Mouse (Mus musculus): ENCODE data around the gene Cdkn2c. TPM values are rescaled to one million over a fixed set of nuclear protein-coding genes. Genes with fewer than 3 reads are reported as not detected.

The Cdkn2c gene
- polyA plus RNA-seq, 1 experiment = 13.1 TPM

DNA sequence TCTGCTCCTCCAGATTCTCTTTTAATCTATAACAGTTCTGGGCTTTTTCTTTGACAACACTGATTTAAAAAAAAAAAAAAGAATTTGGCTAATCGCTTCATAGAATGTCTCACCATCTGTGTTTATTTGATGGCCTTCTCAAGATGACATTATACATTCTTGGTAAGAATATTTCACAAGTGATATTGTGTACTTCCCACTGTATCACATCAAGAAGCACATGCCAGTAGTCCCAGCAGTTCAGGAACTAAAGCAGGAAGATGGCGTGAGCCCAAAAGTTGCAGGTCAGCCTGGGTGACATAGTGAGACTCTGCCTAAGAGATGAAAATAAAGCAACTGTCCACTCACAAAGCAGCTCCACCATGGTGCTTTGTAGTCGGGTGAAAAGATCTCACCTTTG lies 25.5 kb downstream of the Cdkn2c start:
- TF ChIP-seq POLR2A (IDR thresholded peaks at IDR 0.05; ENCODE audit: borderline replicate concordance, extremely low read depth, low read depth, low read length) (no peak), CTCF (IDR thresholded peaks at IDR 0.05; ENCODE audit: insufficient read depth, low read length) (no peak)
- WGBS = 64% methylated on average over 3 of the region's 3 CpGs
- Histone ChIP-seq H3K4me1 (ENCODE audit: control insufficient read depth, insufficient read depth, low read length) (no peaks in the 10 kb centered on the region), H3K4me3 (replicated peaks; ENCODE audit: extremely low read depth, low read depth, low read length) (no peak overlapping the region)
- no peak for DNase-seq

- Histone ChIP-seq H3K4me1 (ENCODE audit: control insufficient read depth, insufficient read depth, low read length) (no peaks in the 10 kb centered on the region), H3K4me3 (replicated peaks; ENCODE audit: extremely low read depth, low read depth, low read length) (no peak overlapping the region)
- DNase-seq = no peak
- 74% methylated on average over 7 of the region's 7 CpGs for WGBS
- TF ChIP-seq POLR2A (IDR thresholded peaks at IDR 0.05; ENCODE audit: borderline replicate concordance, extremely low read depth, low read depth, low read length) (no peak), CTCF (IDR thresholded peaks at IDR 0.05; ENCODE audit: insufficient read depth, low read length) (no peak)
Measured at GRCm38 (mm10) chr4:109640141-109640540, 26.8 kb downstream of the Cdkn2c start.

GRCm38 (mm10) chr4:109639356-109639755 lies 27.6 kb downstream of the Cdkn2c start:
- 82% methylated on average over 9 of the region's 9 CpGs for WGBS
- Histone ChIP-seq H3K4me1 (ENCODE audit: control insufficient read depth, insufficient read depth, low read length) (no peaks in the 10 kb centered on the region), H3K4me3 (replicated peaks; ENCODE audit: extremely low read depth, low read depth, low read length) (no peak overlapping the region)
- no peak for DNase-seq
- TF ChIP-seq POLR2A (IDR thresholded peaks at IDR 0.05; ENCODE audit: borderline replicate concordance, extremely low read depth, low read depth, low read length) = no peak

DNA sequence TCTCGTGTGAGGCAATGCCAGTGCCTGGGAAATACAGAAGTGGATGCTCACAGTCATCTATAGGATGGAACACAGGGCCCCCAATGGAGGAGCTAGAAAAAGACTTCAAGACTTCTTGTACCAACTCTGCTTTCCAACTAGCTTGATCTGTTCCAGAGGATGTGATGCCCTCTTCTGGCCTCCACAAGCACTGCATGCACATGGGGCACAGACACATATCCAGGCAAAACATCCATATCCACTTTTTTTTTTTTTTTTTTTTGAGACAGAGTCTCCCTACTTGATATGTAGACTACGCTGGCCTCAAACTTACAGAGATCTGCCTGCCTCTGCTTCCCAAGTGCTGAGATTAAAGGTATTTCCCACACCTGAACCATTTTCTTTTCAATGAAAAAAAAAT lies 32.0 kb downstream of the Cdkn2c start:
- WGBS = 100% methylated on average over 2 of the region's 2 CpGs
- TF ChIP-seq POLR2A (IDR thresholded peaks at IDR 0.05; ENCODE audit: borderline replicate concordance, extremely low read depth, low read depth, low read length) (no peak), CTCF (IDR thresholded peaks at IDR 0.05; ENCODE audit: insufficient read depth, low read length) (0 out of 2 replicates have a peak, but pooled peaks have one; percentile 19)
- Histone ChIP-seq H3K4me3 (replicated peaks; ENCODE audit: extremely low read depth, low read depth, low read length) (no peak overlapping the region), H3K4me1 (ENCODE audit: control insufficient read depth, insufficient read depth, low read length) (no peaks in the 10 kb centered on the region)
- no peak for DNase-seq

- Histone ChIP-seq H3K4me3 (replicated peaks; ENCODE audit: extremely low read depth, low read depth, low read length) (no peak overlapping the region), H3K4me1 (ENCODE audit: control insufficient read depth, insufficient read depth, low read length) (no peaks in the 10 kb centered on the region)
- WGBS = 75% methylated on average over 4 of the region's 4 CpGs
- TF ChIP-seq POLR2A (IDR thresholded peaks at IDR 0.05; ENCODE audit: borderline replicate concordance, extremely low read depth, low read depth, low read length) = no peak
- TF ChIP-seq CTCF (IDR thresholded peaks at IDR 0.05; ENCODE audit: insufficient read depth, low read length) = no peak
- no peak for DNase-seq
Measured at GRCm38 (mm10) chr4:109631029-109631428, 36.0 kb downstream of the Cdkn2c start.

DNA sequence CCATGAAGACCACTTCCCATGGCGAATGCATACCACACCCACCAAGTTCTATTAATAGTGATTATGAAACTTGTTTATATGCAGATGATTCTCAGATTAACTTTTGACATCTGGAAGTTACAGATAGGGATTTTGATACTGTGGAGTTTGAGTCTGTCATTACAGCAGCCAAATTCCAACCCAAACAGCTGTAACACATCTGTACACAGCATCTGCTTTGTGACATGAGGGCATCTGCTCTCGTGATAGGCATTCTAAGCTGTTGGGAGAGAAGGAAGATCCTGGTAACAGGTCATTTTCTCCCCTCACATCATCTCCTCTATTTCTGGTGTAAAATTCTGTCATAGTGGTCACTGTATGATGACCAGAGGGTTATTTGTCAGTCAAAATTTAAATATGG lies 36.8 kb downstream of the Cdkn2c start:
- no peak overlapping the region for H3K4me3 ChIP-seq (replicated peaks; ENCODE audit: extremely low read depth, low read depth, low read length)
- no peaks in the 10 kb centered on the region for H3K4me1 ChIP-seq (ENCODE audit: control insufficient read depth, insufficient read depth, low read length)
- TF ChIP-seq POLR2A (IDR thresholded peaks at IDR 0.05; ENCODE audit: borderline replicate concordance, extremely low read depth, low read depth, low read length) (no peak), CTCF (IDR thresholded peaks at IDR 0.05; ENCODE audit: insufficient read depth, low read length) (no peak)
- DNase-seq = no peak
- 31% methylated on average over 2 of the region's 2 CpGs for WGBS

- H3K4me3 ChIP-seq (replicated peaks; ENCODE audit: extremely low read depth, low read depth, low read length) = no peak overlapping the region
- no peaks in the 10 kb centered on the region for H3K4me1 ChIP-seq (ENCODE audit: control insufficient read depth, insufficient read depth, low read length)
- TF ChIP-seq CTCF (IDR thresholded peaks at IDR 0.05; ENCODE audit: insufficient read depth, low read length) (no peak), POLR2A (IDR thresholded peaks at IDR 0.05; ENCODE audit: borderline replicate concordance, extremely low read depth, low read depth, low read length) (no peak)
- WGBS = 48% methylated on average over 4 of the region's 4 CpGs
- no peak for DNase-seq
Measured at GRCm38 (mm10) chr4:109612596-109612995, 54.4 kb downstream of the Cdkn2c start.

Other genes with a start within 250 kb of the Cdkn2c start
- 39.6 and 44.5 TPM in 2 replicates for gene Rnf11, start 182.5 kb downstream of the Cdkn2c start, polyA plus RNA-seq (2012; rRNA removed)
- not detected in 2 replicates for gene 4930522H14Rik, start 135.9 kb downstream of the Cdkn2c start, polyA plus RNA-seq (2012; rRNA removed)
- 7.2 and 7.4 TPM in 2 replicates for gene Faf1, start 9.4 kb upstream of the Cdkn2c start, polyA plus RNA-seq (2012; rRNA removed)